Mouse (Mus musculus): ENCODE measurements around the gene Oxsr1. TPM values are rescaled to one million over a fixed set of nuclear protein-coding genes. Genes with fewer than 3 reads are reported as not detected.
A peak's percentile ranks its signal among the peaks of the same experiment; 100 is the strongest.

Gene Oxsr1
- polyA plus RNA-seq, 1 experiment from 2014 or later, result 18.9 TPM

GRCm38 (mm10) chr9:119357331-119358057 lies 35.3 kb upstream of the Oxsr1 start, which contains the start of gene Xylb:
Gene Xylb, plus strand, starts transcription at chr9:119357381.
- Histone ChIP-seq H3K27ac (ENCODE audit: low read depth, low read length) (no peak within 1 kb of the TSS), H3K9me3 (ENCODE audit: control insufficient read depth, low read length) (no peaks in the 10 kb centered on the region), H3K9ac (ENCODE audit: low read depth, low read length) (peak within 1 kb of the TSS; percentile 77), H3K27me3 (ENCODE audit: control insufficient read depth, insufficient read depth, low read length) (no peaks in the 10 kb centered on the region), H3K4me1 (ENCODE audit: control insufficient read depth, insufficient read depth, low read length) (0 out of 2 replicates have a peak, but pooled peaks cover 4% of the 10 kb centered on the region), H3K4me3 (ENCODE audit: low read length) (peak within 1 kb of the TSS; percentile 72), H3K36me3 (ENCODE audit: control insufficient read depth, insufficient read depth, low read length) (no peaks in the 10 kb centered on the region), H3K4me2 (replicated peaks; ENCODE audit: low read depth, low read length) (peak within 1 kb of the TSS; percentile 90)
- peak; percentile 93 for ATAC-seq (ENCODE audit: low FRiP score, low TSS enrichment)
- 3% methylated on average over 65 of the region's 65 CpGs for WGBS

GRCm38 (mm10) chr9:119355943-119356342 lies 33.7 kb upstream of the Oxsr1 start:
- H3K4me1 ChIP-seq (ENCODE audit: control insufficient read depth, insufficient read depth, low read length), result peaks cover 4% of the 10 kb centered on the region; the same call in 1 of the 2 replicates
- no peaks in the 10 kb centered on the region for H3K27me3 ChIP-seq (ENCODE audit: control insufficient read depth, insufficient read depth, low read length)
- no peak for ATAC-seq (ENCODE audit: low FRiP score, low TSS enrichment)
- H3K4me2 ChIP-seq (replicated peaks; ENCODE audit: low read depth, low read length), result no peak overlapping the region
- no peak overlapping the region for H3K27ac ChIP-seq (ENCODE audit: low read depth, low read length)
- H3K9me3 ChIP-seq (ENCODE audit: control insufficient read depth, low read length), result no peaks in the 10 kb centered on the region
- no peak overlapping the region for H3K4me3 ChIP-seq (ENCODE audit: low read length)
- 47% methylated on average over 6 of the region's 6 CpGs for WGBS
- peaks cover 6% of the 10 kb centered on the region for H3K36me3 ChIP-seq (ENCODE audit: control insufficient read depth, insufficient read depth, low read length)
- no peak overlapping the region for H3K9ac ChIP-seq (ENCODE audit: low read depth, low read length)

GRCm38 (mm10) chr9:119353926-119354325 lies 31.7 kb upstream of the Oxsr1 start:
- Histone ChIP-seq H3K9ac (ENCODE audit: low read depth, low read length) (no peak overlapping the region), H3K4me3 (ENCODE audit: low read length) (no peak overlapping the region), H3K27me3 (ENCODE audit: control insufficient read depth, insufficient read depth, low read length) (no peaks in the 10 kb centered on the region), H3K27ac (ENCODE audit: low read depth, low read length) (no peak overlapping the region), H3K4me1 (ENCODE audit: control insufficient read depth, insufficient read depth, low read length) (peaks cover 4% of the 10 kb centered on the region; the same call in 1 of the 2 replicates), H3K9me3 (ENCODE audit: control insufficient read depth, low read length) (no peaks in the 10 kb centered on the region), H3K4me2 (replicated peaks; ENCODE audit: low read depth, low read length) (no peak overlapping the region), H3K36me3 (ENCODE audit: control insufficient read depth, insufficient read depth, low read length) (peaks cover 14% of the 10 kb centered on the region)
- no peak for ATAC-seq (ENCODE audit: low FRiP score, low TSS enrichment)
- 79% methylated on average over 6 of the region's 6 CpGs for WGBS

- 39% methylated on average over 4 of the region's 4 CpGs for WGBS
- H3K36me3 ChIP-seq (ENCODE audit: control insufficient read depth, insufficient read depth, low read length), result peaks cover 30% of the 10 kb centered on the region
Measured at GRCm38 (mm10) chr9:119352060-119352459, 29.8 kb upstream of the Oxsr1 start.

GRCm38 (mm10) chr9:119350947-119351705 lies 28.9 kb upstream of the Oxsr1 start:
- H3K4me3 ChIP-seq (ENCODE audit: low read length), result no peak overlapping the region
- H3K27ac ChIP-seq (ENCODE audit: low read depth, low read length), result peak overlapping the region; percentile 51; the same call in 1 of the 2 replicates
- peaks cover 36% of the 10 kb centered on the region for H3K36me3 ChIP-seq (ENCODE audit: control insufficient read depth, insufficient read depth, low read length)
- H3K9me3 ChIP-seq (ENCODE audit: control insufficient read depth, low read length), result no peaks in the 10 kb centered on the region
- H3K4me1 ChIP-seq (ENCODE audit: control insufficient read depth, insufficient read depth, low read length), result no peaks in the 10 kb centered on the region; the same call in 1 of the 2 replicates
- WGBS, result 67% methylated on average over 10 of the region's 10 CpGs
- H3K4me2 ChIP-seq (replicated peaks; ENCODE audit: low read depth, low read length), result no peak overlapping the region
- ATAC-seq (ENCODE audit: low FRiP score, low TSS enrichment), result no peak
- H3K27me3 ChIP-seq (ENCODE audit: control insufficient read depth, insufficient read depth, low read length), result no peaks in the 10 kb centered on the region
- H3K9ac ChIP-seq (ENCODE audit: low read depth, low read length), result no peak overlapping the region

More at GRCm38 (mm10) chr9:119352060-119352459, 29.8 kb upstream of the Oxsr1 start:
- ATAC-seq (ENCODE audit: low FRiP score, low TSS enrichment), result peak; percentile 78
- no peaks in the 10 kb centered on the region for H3K27me3 ChIP-seq (ENCODE audit: control insufficient read depth, insufficient read depth, low read length)
- H3K4me2 ChIP-seq (replicated peaks; ENCODE audit: low read depth, low read length), result no peak overlapping the region
- H3K4me3 ChIP-seq (ENCODE audit: low read length), result no peak overlapping the region
- H3K9ac ChIP-seq (ENCODE audit: low read depth, low read length), result no peak overlapping the region
- H3K4me1 ChIP-seq (ENCODE audit: control insufficient read depth, insufficient read depth, low read length), result no peaks in the 10 kb centered on the region; the same call in 1 of the 2 replicates
- H3K27ac ChIP-seq (ENCODE audit: low read depth, low read length), result no peak overlapping the region
- H3K9me3 ChIP-seq (ENCODE audit: control insufficient read depth, low read length), result no peaks in the 10 kb centered on the region

- Histone ChIP-seq H3K9ac (ENCODE audit: low read depth, low read length) (no peak overlapping the region), H3K27me3 (ENCODE audit: control insufficient read depth, insufficient read depth, low read length) (no peaks in the 10 kb centered on the region), H3K36me3 (ENCODE audit: control insufficient read depth, insufficient read depth, low read length) (peaks cover 41% of the 10 kb centered on the region), H3K4me1 (ENCODE audit: control insufficient read depth, insufficient read depth, low read length) (no peaks in the 10 kb centered on the region; the same call in 1 of the 2 replicates), H3K27ac (ENCODE audit: low read depth, low read length) (peak overlapping the region; percentile 51; the same call in 1 of the 2 replicates), H3K4me2 (replicated peaks; ENCODE audit: low read depth, low read length) (no peak overlapping the region), H3K9me3 (ENCODE audit: control insufficient read depth, low read length) (no peaks in the 10 kb centered on the region), H3K4me3 (ENCODE audit: low read length) (no peak overlapping the region)
- WGBS, result 43% methylated on average over 3 of the region's 3 CpGs
- ATAC-seq (ENCODE audit: low FRiP score, low TSS enrichment), result peak; percentile 13; the same call in 1 of the 2 replicates
Measured at GRCm38 (mm10) chr9:119350531-119350930, 28.3 kb upstream of the Oxsr1 start.

GRCm38 (mm10) chr9:119346376-119346775 lies 24.1 kb upstream of the Oxsr1 start:
- no peak for ATAC-seq (ENCODE audit: low FRiP score, low TSS enrichment)
- no peak overlapping the region for H3K9ac ChIP-seq (ENCODE audit: low read depth, low read length)
- H3K4me2 ChIP-seq (replicated peaks; ENCODE audit: low read depth, low read length), result no peak overlapping the region
- H3K27me3 ChIP-seq (ENCODE audit: control insufficient read depth, insufficient read depth, low read length), result no peaks in the 10 kb centered on the region
- peaks cover 11% of the 10 kb centered on the region; the same call in 1 of the 2 replicates for H3K4me1 ChIP-seq (ENCODE audit: control insufficient read depth, insufficient read depth, low read length)
- H3K9me3 ChIP-seq (ENCODE audit: control insufficient read depth, low read length), result no peaks in the 10 kb centered on the region
- H3K4me3 ChIP-seq (ENCODE audit: low read length), result no peak overlapping the region
- peaks cover 66% of the 10 kb centered on the region for H3K36me3 ChIP-seq (ENCODE audit: control insufficient read depth, insufficient read depth, low read length)
- H3K27ac ChIP-seq (ENCODE audit: low read depth, low read length), result no peak overlapping the region
- 88% methylated on average over 8 of the region's 8 CpGs for WGBS

- 88% methylated on average over 7 of the region's 7 CpGs for WGBS
- Histone ChIP-seq H3K9me3 (ENCODE audit: control insufficient read depth, low read length) (no peaks in the 10 kb centered on the region), H3K4me3 (ENCODE audit: low read length) (no peak overlapping the region), H3K4me2 (replicated peaks; ENCODE audit: low read depth, low read length) (no peak overlapping the region; the same call in 1 of the 2 replicates), H3K9ac (ENCODE audit: low read depth, low read length) (no peak overlapping the region), H3K27ac (ENCODE audit: low read depth, low read length) (no peak overlapping the region), H3K4me1 (ENCODE audit: control insufficient read depth, insufficient read depth, low read length) (peaks cover 19% of the 10 kb centered on the region), H3K36me3 (ENCODE audit: control insufficient read depth, insufficient read depth, low read length) (peaks cover 45% of the 10 kb centered on the region), H3K27me3 (ENCODE audit: control insufficient read depth, insufficient read depth, low read length) (no peaks in the 10 kb centered on the region)
- no peak for ATAC-seq (ENCODE audit: low FRiP score, low TSS enrichment)
Measured at GRCm38 (mm10) chr9:119342728-119343127, 20.5 kb upstream of the Oxsr1 start.

Data from kidney, embryonic 14.5 days (tissue).